Mouse (Mus musculus) lung, adult 2 months (tissue): Measurements from ENCODE around the gene Ccpg1os.

Experiments used
- CTCF ChIP-seq: fragments of 200-500 bp; IDR thresholded peaks from 2 replicates; pipeline ENCODE4 v1.5.1; 2011; ENCODE audit warnings: mild to moderate bottlenecking, low read length, control low read depth; ENCODE audit not compliant: insufficient read depth
- POLR2A ChIP-seq: fragments of 200-500 bp; IDR thresholded peaks from 2 replicates; pipeline ENCODE4 v1.6.1; 2011; ENCODE audit warnings: low read depth, mild to moderate bottlenecking, control low read depth, low read length, borderline replicate concordance; ENCODE audit errors: extremely low read depth

- no peak for TF ChIP-seq POLR2A
- TF ChIP-seq CTCF, result no peak
Observed at GRCm38 (mm10) chr9:72991420-72991819, 6.2 kb upstream of the Ccpg1os start.
